Mouse (Mus musculus): ENCODE data around the gene Rab26. TPM values are rescaled to one million over a fixed set of nuclear protein-coding genes. Genes with fewer than 3 reads are reported as not detected.

Gene Rab26
- polyA plus RNA-seq, 1 experiment from 2014 or later, result 9.1 TPM

DNA sequence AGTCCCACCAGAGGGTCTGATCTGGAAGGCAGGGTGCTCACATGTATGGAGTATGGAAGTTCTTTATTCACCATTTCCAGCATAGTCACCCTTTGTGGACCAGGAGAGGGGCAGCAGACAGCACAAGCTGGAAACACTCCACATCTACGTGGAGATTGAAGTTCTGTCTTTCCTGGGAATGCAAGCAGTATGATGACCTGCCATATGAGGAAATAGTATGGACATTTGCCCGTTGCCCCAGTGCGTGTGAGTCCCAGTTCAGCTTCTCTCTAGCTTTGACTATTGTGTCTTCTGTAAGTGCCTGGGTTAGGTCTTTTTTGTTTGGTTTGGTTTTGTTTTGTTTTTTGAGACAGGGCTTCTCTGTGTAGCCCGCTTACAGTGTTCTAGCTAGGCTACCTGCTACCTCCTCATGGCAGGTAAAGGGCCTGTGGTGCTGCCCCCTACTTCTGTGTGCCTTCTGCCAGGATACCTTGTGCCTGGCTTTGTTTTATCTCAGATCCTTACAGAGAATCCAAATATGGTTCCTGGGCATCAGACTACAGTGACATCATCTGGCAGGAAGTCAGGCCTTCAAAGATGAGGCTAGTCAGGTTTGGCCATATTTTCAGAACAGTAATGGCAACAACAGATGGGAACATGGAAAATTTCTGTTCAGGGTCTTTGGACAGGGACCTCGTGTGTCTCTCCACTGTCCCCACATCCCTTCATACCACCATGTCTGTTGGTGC is 26.5 kb upstream of the Rab26 start:
- Histone ChIP-seq H3K27me3 (replicated peaks) (no peaks in the 10 kb centered on the region), H3K9me3 (replicated peaks) (no peaks in the 10 kb centered on the region), H3K4me2 (no peak overlapping the region), H3K4me1 (peaks cover 39% of the 10 kb centered on the region), H3K4me3 (replicated peaks) (no peak overlapping the region), H3K27ac (replicated peaks) (peak overlapping the region; percentile 51; the same call in 1 of the 2 replicates), H3K9ac (replicated peaks) (no peak overlapping the region), H3K36me3 (0 out of 2 replicates have a peak, but pooled peaks cover 9% of the 10 kb centered on the region)
- 89% methylated on average over 5 of the region's 5 CpGs for WGBS
- no peak for ATAC-seq (ENCODE audit: low FRiP score)

DNA sequence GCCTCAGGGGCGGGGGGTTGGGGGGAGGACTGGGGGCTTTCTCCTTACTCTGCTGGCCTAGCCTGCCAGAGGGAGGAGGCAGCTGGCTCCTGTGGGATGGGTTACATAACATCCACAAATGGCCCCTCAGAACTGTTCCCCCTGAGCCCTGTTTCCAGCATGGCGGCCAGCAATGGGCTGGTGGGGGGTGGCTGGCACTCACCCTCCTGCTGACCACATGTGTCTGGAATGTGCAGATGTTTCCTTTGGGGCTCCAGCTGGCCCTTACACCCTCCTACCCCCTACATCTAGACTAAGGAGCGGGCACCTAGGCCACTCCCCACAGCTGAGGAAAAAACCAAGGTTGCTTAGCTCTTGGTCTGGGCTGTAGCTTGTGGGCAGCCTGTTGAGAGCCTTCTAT is 25.1 kb upstream of the Rab26 start:
- no peaks in the 10 kb centered on the region for H3K36me3 ChIP-seq
- H3K4me1 ChIP-seq, result peaks cover 47% of the 10 kb centered on the region
- no peak overlapping the region for H3K9ac ChIP-seq (replicated peaks)
- no peak overlapping the region for H3K4me3 ChIP-seq (replicated peaks)
- peak overlapping the region; percentile 32 for H3K4me2 ChIP-seq
- no peaks in the 10 kb centered on the region for H3K9me3 ChIP-seq (replicated peaks)
- H3K27ac ChIP-seq (replicated peaks), result peak overlapping the region; percentile 84
- no peak for ATAC-seq (ENCODE audit: low FRiP score)
- WGBS, result 30% methylated on average over 3 of the region's 3 CpGs
- no peaks in the 10 kb centered on the region for H3K27me3 ChIP-seq (replicated peaks)

DNA sequence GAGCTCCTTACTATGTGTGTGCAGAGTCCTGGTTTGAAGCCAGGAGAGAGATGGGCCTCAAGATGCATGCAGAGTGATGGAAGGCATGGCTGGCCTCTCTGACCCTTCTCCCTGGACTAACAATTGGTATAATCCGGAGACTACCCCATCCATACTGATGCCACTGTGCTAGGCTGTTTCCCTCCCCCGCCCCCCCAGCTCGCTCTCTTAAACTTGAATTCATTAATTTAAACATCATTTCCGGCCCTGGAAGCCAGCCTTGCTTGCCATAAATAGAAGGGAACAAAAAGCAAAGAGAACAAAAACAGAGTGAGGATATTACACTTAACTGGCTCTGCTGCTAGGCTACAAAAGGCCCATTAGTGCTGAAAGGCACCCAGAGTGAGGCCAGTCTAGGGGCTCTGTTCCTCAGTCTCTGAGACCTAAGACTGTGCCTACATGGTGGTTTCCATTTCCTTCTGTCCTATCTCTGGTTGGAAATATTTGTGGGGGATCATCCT is 24.6 kb upstream of the Rab26 start:
- Histone ChIP-seq H3K4me2 (peak overlapping the region; percentile 32), H3K4me3 (replicated peaks) (no peak overlapping the region), H3K36me3 (no peaks in the 10 kb centered on the region), H3K9ac (replicated peaks) (no peak overlapping the region), H3K4me1 (peaks cover 46% of the 10 kb centered on the region), H3K9me3 (replicated peaks) (no peaks in the 10 kb centered on the region), H3K27ac (replicated peaks) (peak overlapping the region; percentile 84), H3K27me3 (replicated peaks) (no peaks in the 10 kb centered on the region)
- peak; percentile 70; the same call in 1 of the 2 replicates for ATAC-seq (ENCODE audit: low FRiP score)
- 7% methylated on average over 4 of the region's 4 CpGs for WGBS

DNA sequence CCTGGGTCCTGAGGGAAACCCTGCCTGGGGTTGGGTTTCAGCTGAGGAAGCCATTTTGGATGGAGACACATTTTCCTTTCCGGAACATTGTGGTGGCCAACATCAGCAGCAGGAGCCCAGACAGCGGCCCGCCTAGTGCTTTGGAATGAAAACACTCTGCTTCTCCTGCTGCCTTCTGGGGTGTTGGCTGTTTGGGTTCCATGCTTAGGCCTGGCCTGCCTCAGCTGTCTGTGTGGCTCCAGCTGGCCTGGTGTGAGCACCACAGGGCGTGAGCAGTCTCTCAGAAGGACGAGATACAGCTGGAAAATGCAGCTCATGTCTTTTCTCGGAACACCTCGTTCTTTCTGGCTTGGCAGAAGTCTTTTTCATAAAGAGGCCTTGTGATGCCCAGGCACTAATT is 23.1 kb upstream of the Rab26 start:
- Histone ChIP-seq H3K4me1 (peaks cover 57% of the 10 kb centered on the region), H3K9ac (replicated peaks) (no peak overlapping the region), H3K36me3 (no peaks in the 10 kb centered on the region), H3K27ac (replicated peaks) (no peak overlapping the region), H3K9me3 (replicated peaks) (no peaks in the 10 kb centered on the region), H3K27me3 (replicated peaks) (no peaks in the 10 kb centered on the region), H3K4me3 (replicated peaks) (no peak overlapping the region), H3K4me2 (no peak overlapping the region)
- ATAC-seq (ENCODE audit: low FRiP score), result no peak
- WGBS, result 85% methylated on average over 7 of the region's 7 CpGs

DNA sequence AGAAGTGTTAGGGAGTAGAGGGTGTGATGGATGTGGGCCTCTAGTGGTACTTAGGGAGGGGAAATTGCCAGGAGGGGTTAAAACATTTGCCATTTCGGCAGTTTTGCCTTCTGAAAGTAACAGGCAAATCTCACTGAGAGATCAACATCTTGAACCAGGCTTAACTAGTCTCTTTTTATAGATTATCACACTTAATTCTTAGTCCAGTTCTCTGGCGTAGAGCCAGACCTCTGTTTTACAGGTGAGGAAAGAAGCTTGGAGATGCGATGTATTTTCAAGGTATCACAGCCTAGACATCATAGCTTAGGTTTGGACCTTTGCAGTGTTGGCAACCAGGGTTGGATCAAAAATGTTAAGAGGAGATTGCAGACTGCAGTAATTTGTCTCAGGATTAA is 17.0 kb upstream of the Rab26 start:
- Histone ChIP-seq H3K4me2 (peak overlapping the region; percentile 86), H3K9ac (replicated peaks) (peak overlapping the region; percentile 93), H3K4me3 (replicated peaks) (peak overlapping the region; percentile 92), H3K4me1 (peaks cover 47% of the 10 kb centered on the region), H3K27ac (replicated peaks) (peak overlapping the region; percentile 95), H3K36me3 (no peaks in the 10 kb centered on the region), H3K27me3 (replicated peaks) (no peaks in the 10 kb centered on the region; the same call in 1 of the 2 replicates), H3K9me3 (replicated peaks) (no peaks in the 10 kb centered on the region)
- no peak for ATAC-seq (ENCODE audit: low FRiP score)
- WGBS, result 44% methylated on average over 3 of the region's 3 CpGs

DNA sequence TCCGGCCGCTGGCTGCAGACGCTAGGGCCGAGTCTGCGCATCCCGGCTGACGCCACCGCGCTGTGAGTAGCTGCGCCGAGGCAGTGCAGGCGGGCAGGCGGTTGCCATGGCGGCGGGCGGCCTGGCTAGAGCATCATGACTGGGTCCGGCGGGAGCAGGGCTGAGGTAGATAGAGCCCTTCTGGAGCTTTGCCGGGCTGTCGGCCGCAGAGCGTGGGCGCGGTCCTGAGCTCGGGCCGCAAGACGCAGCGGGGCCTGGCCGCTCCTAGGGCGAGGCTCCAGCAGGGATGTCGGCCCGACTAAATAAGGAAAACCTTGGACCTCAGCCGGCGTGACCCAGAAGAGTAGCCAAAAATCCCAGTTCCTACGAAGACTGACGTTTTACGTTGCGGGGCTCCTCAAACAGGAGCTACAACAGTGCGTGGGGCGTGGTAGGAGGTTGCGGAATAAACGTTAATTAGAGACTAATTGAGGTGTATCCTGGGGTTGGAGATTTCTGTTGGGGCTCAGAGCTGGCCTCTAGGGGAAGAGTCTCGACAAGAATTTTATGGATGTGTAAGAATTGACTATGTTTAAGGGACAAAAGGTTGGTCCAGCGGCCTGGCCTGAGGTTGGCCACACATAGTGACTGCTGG is 16.5 kb upstream of the Rab26 start:
- H3K9ac ChIP-seq (replicated peaks), result peak overlapping the region; percentile 93
- H3K4me3 ChIP-seq (replicated peaks), result peak overlapping the region; percentile 92
- H3K4me2 ChIP-seq, result peak overlapping the region; percentile 86
- H3K4me1 ChIP-seq, result peaks cover 47% of the 10 kb centered on the region
- under 1% methylated on average over 44 of the region's 44 CpGs for WGBS
- H3K9me3 ChIP-seq (replicated peaks), result no peaks in the 10 kb centered on the region
- no peaks in the 10 kb centered on the region; the same call in 1 of the 2 replicates for H3K27me3 ChIP-seq (replicated peaks)
- no peaks in the 10 kb centered on the region for H3K36me3 ChIP-seq
- peak; percentile 79 for ATAC-seq (ENCODE audit: low FRiP score)
- peak overlapping the region; percentile 95 for H3K27ac ChIP-seq (replicated peaks)

DNA sequence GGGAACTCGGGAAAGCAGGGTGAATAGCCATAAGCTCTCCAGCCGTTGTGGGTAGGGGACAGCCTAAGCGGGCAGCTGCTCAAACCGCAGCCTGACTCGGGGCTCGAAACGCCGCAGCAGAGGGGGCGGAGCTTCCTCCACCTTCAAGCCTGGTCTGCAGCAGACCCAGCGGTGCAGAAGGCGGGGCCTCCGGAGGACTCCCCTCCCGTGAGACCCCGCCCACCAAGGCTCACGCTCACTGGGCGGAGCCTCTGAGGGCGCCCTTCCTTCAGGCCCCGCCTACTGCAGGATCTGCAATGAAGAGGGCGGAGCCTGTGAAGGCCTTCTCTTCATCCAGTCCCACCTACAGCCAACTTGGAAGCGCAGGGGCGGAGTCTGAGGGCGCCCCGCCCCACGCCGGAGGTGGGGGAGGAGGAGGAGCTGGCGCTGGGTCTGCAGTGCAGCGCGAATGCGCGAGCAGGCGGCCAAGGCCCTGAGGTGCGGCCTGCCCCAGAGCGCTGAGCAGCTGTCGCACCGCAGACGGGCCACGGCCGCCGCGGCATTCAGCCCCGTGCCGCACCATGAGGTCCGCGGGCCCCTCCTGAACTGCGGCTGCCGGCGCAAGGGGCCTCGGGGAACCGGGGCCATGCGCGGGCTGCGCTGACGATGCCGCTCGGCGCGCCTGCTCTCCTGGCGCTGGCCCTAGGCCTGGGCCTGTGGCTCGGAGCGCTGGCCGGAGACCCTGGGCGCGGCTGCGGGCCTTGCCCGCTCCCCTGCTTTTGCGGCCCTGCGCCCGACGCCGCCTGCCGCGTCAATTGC is 15.8 kb upstream of the Rab26 start, which contains the start of gene Pkd1:
Gene Pkd1 (plus strand): TSS at position 217 of the 798 bp plus-strand sequence.
- Histone ChIP-seq H3K9ac (replicated peaks) (peak within 1 kb of the TSS; percentile 93), H3K4me3 (replicated peaks) (peak within 1 kb of the TSS; percentile 92), H3K36me3 (no peaks in the 10 kb centered on the region), H3K9me3 (replicated peaks) (no peaks in the 10 kb centered on the region), H3K27ac (replicated peaks) (peak within 1 kb of the TSS; percentile 95), H3K4me2 (peak within 1 kb of the TSS; percentile 86), H3K27me3 (replicated peaks) (no peaks in the 10 kb centered on the region; the same call in 1 of the 2 replicates), H3K4me1 (peaks cover 47% of the 10 kb centered on the region)
- peak; percentile 97 for ATAC-seq (ENCODE audit: low FRiP score)
- WGBS, result under 1% methylated on average over 67 of the region's 72 CpGs

DNA sequence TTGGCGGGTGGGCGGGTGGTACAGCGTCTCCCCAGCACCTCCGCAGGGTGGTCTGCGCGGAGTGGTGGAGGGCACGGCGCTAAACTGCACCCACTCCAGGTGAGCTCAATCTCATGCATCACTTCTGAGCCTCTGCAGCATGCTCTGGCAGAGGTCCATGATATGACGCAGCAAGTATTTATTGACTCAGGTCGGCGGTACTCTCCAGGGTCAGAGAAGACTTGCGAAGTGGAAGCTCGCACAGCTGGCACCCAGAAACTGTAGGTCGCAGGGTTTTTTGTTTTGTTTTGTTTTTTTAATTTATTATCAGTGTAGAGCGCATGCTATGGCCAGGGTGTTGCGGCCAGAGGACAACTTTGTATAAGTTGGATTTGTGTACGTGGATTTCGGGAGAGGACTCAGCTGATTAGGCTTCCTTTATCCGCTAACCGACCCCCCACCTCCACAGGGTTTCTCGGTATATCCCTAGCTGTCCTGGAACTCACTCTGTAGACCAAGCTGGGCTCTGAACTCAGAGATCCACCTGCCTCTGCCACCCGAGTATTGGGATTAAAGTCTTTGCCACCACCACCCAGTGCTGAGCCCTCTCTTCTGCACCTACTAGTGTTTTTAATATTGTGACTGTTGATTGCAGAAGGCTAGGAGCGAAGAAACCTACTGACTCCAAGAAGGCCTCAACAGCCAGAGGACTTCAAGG is 15.1 kb upstream of the Rab26 start:
- 5% methylated on average over 23 of the region's 23 CpGs for WGBS

DNA sequence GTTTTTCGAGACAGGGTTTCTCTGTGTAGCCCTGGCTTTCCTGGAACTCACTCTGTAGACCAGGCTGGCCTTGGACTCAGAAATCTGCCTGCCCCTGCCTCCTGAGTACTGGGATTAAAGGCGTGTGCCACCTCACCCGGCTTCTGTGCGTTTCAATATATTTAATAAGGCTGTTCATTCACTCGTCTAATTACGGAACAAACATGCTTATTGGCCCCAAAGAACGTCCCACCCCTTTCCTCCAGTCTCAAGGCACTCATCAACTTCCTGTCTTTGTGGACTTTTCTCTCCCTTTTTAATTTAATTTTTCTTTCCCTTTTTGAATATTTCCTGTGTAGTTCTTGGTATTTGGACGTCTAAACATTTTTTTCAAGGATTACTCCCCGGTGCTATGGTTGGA is 14.4 kb upstream of the Rab26 start:
- Histone ChIP-seq H3K36me3 (no peaks in the 10 kb centered on the region), H3K4me2 (peak overlapping the region; percentile 86), H3K9me3 (replicated peaks) (no peaks in the 10 kb centered on the region), H3K9ac (replicated peaks) (peak overlapping the region; percentile 45; the same call in 1 of the 2 replicates), H3K27me3 (replicated peaks) (no peaks in the 10 kb centered on the region; the same call in 1 of the 2 replicates), H3K4me3 (replicated peaks) (peak overlapping the region; percentile 92), H3K27ac (replicated peaks) (peak overlapping the region; percentile 78), H3K4me1 (peaks cover 41% of the 10 kb centered on the region)
- 37% methylated on average over 9 of the region's 9 CpGs for WGBS
- ATAC-seq (ENCODE audit: low FRiP score), result no peak

More for the DNA sequence above, 15.1 kb upstream of the Rab26 start:
- H3K4me2 ChIP-seq, result peak overlapping the region; percentile 86
- peak overlapping the region; percentile 92 for H3K4me3 ChIP-seq (replicated peaks)
- H3K36me3 ChIP-seq, result no peaks in the 10 kb centered on the region
- H3K27ac ChIP-seq (replicated peaks), result peak overlapping the region; percentile 78
- H3K9me3 ChIP-seq (replicated peaks), result no peaks in the 10 kb centered on the region
- peak; percentile 13 for ATAC-seq (ENCODE audit: low FRiP score)
- H3K9ac ChIP-seq (replicated peaks), result peak overlapping the region; percentile 45
- H3K4me1 ChIP-seq, result peaks cover 43% of the 10 kb centered on the region
- no peaks in the 10 kb centered on the region; the same call in 1 of the 2 replicates for H3K27me3 ChIP-seq (replicated peaks)

DNA sequence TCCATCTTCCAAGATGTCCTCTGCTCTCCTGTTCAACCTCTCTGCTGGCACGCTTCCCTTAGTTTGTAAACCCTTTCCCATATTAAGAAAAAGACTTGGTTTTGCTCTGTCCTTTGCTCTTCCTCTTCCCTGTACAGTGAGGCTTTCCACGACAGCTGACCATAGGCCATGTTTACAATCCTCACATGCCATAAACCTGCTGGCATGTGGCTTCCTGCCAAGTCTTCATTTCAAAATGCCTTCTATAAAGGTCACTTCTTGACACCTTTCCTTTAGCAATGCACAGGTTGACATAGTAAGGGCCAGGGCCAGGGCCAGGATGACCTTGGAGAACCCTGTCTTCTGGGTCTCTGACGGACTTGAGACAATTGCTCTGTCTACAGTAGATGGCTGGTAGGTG is 12.2 kb upstream of the Rab26 start:
- H3K9ac ChIP-seq (replicated peaks), result no peak overlapping the region
- H3K4me3 ChIP-seq (replicated peaks), result no peak overlapping the region
- no peak overlapping the region for H3K4me2 ChIP-seq
- H3K36me3 ChIP-seq, result no peaks in the 10 kb centered on the region
- no peaks in the 10 kb centered on the region for H3K9me3 ChIP-seq (replicated peaks)
- no peak for ATAC-seq (ENCODE audit: low FRiP score)
- H3K4me1 ChIP-seq, result peaks cover 22% of the 10 kb centered on the region
- 79% methylated on average over 3 of the region's 3 CpGs for WGBS
- no peaks in the 10 kb centered on the region; the same call in 1 of the 2 replicates for H3K27me3 ChIP-seq (replicated peaks)
- H3K27ac ChIP-seq (replicated peaks), result no peak overlapping the region

DNA sequence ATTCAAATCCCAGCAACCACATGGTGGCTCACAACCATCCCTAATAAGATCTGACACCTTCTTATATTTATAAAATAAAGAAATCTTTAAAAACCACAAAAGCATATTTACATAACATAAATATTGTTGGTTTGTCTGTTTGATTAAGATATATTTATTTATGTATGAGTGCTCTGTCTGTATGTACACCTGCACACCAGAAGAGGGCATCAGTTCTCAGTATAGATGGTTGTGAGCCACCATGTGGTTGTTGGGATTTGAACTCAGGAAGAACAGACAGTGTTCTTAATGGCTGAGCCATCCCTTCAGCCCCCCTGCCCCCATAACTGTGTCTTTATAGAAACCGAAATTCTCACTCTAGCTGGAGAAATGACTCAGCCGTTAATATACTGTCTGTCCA is 11.2 kb upstream of the Rab26 start:
- no peak overlapping the region for H3K4me2 ChIP-seq
- 96% methylated on average over 2 of the region's 2 CpGs for WGBS
- peaks cover 15% of the 10 kb centered on the region for H3K4me1 ChIP-seq
- no peak overlapping the region for H3K27ac ChIP-seq (replicated peaks)
- no peak overlapping the region for H3K4me3 ChIP-seq (replicated peaks)
- ATAC-seq (ENCODE audit: low FRiP score), result no peak
- H3K27me3 ChIP-seq (replicated peaks), result no peaks in the 10 kb centered on the region; the same call in 1 of the 2 replicates
- H3K36me3 ChIP-seq, result no peaks in the 10 kb centered on the region
- no peak overlapping the region for H3K9ac ChIP-seq (replicated peaks)
- no peaks in the 10 kb centered on the region for H3K9me3 ChIP-seq (replicated peaks)
